Mouse (Mus musculus) heart, embryonic 15.5 days (tissue): ENCODE data around the gene Spint5. TPM values are rescaled to one million over a fixed set of nuclear protein-coding genes. Genes with fewer than 3 reads are reported as not detected.

Source experiments
- ATAC-seq: fragments of 200-750 bp; cut with Nextera tagmentation; replicated peaks from 2 replicates; pipeline ENCODE4 v1.8.0; 2017; ENCODE audit warnings: low read depth, moderate TSS enrichment; ENCODE audit not compliant: insufficient number of reproducible peaks, insufficient read depth, low FRiP score
- H3K27ac ChIP-seq: fragments of 300-500 bp; sonication (generic); 2 replicates; pipeline ENCODE4 v1.5.1; 2015; ENCODE audit warnings: mild to moderate bottlenecking, inconsistent platforms
- H3K27me3 ChIP-seq: fragments of 300-500 bp; sonication (generic); 2 replicates; pipeline ENCODE4 v1.6.1; 2015; ENCODE audit warnings: inconsistent platforms
- H3K36me3 ChIP-seq: fragments of 300-500 bp; sonication (generic); 2 replicates; pipeline ENCODE4 v1.6.1; 2015; ENCODE audit warnings: mild to moderate bottlenecking, inconsistent platforms
- H3K4me1 ChIP-seq: fragments of 300-500 bp; sonication (generic); replicated peaks from 2 replicates; pipeline ENCODE4 v1.6.1; 2015; ENCODE audit warnings: inconsistent platforms
- H3K4me2 ChIP-seq: fragments of 300-500 bp; sonication (generic); 2 replicates; pipeline ENCODE4 v1.6.1; 2015; ENCODE audit warnings: inconsistent platforms, mild to moderate bottlenecking, moderate library complexity
- H3K4me3 ChIP-seq: fragments of 300-500 bp; sonication (generic); 2 replicates; pipeline ENCODE4 v1.5.1; 2015; ENCODE audit warnings: mild to moderate bottlenecking, inconsistent platforms
- H3K9ac ChIP-seq: fragments of 300-500 bp; sonication (generic); 2 replicates; pipeline ENCODE4 v1.6.1; 2015; ENCODE audit warnings: mild to moderate bottlenecking, inconsistent platforms
- H3K9me3 ChIP-seq: fragments of 300-500 bp; sonication (generic); replicated peaks from 2 replicates; pipeline ENCODE4 v1.6.1; 2016; ENCODE audit warnings: inconsistent platforms
- WGBS: fragments of 180-500 bp; shearing (Covaris S2); methylation state at CpG from one replicate; pipeline ENCODE4 v1.1.7; 2015; ENCODE audit warnings: mixed read lengths; 5-methylcytosine and 5-hydroxymethylcytosine counted together
- polyA plus RNA-seq: library from polyadenylated mRNA; unstranded; fragments of >200 nt; fragmentation: Nextera tagmentation; extraction: Ambion mirVana; gene quantifications from 2 replicates; pipeline ENCODE4 v1.2.1, GENCODE M21; 2015

The Spint5 gene
- polyA plus RNA-seq, 1 experiment from 2014 or later = not detected

- Histone ChIP-seq H3K4me1 (peaks cover 29% of the 10 kb centered on the region), H3K4me2 (no peak overlapping the region), H3K27me3 (no peaks in the 10 kb centered on the region), H3K4me3 (no peak overlapping the region), H3K36me3 (peaks cover 94% of the 10 kb centered on the region), H3K27ac (no peak overlapping the region), H3K9ac (no peak overlapping the region), H3K9me3 (no peaks in the 10 kb centered on the region)
- 50% methylated on average over 1 of the region's 1 CpGs for WGBS
- no peak for ATAC-seq
Observed at GRCm38 (mm10) chr2:164758692-164759091, 43.6 kb downstream of the Spint5 start.

DNA sequence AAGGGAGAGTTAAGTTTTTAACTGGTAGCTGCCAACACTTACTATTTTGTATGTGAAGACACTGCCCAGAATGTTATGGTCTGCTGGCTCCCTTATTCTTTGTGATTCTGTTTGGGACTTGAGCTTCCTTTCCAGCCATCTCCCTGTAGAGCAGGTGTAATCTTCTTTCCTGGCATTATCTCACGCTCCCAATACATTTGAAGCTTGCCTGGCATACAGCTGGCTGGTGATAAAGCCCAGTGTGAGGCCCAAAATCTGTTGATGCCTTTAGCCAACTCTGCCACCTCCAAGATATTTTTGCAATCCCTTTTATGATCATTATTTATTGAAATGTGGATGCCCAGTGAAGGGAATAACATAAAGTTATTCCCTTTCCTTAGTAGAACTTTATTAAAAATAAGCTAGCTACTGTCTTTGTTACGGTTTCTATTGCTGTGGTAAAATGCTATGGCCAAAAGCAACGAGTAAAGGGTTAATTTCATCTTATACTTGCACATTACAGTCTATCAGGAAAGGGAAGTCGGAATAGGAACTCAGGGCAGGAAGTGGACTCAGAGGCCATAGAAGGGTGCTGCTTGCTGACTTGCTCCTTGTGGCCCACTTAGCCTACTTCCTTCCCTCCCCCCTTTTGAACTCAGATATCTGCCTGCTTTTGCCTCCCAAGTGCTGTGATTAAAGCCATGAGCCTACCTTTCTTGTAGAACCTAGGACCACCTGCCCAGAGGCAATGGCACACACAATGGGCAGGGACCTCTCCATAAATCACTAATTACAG, 45.1 kb downstream of the Spint5 start:
- Histone ChIP-seq H3K27ac (no peak overlapping the region), H3K36me3 (peaks cover 86% of the 10 kb centered on the region), H3K4me3 (no peak overlapping the region), H3K9me3 (no peaks in the 10 kb centered on the region), H3K27me3 (no peaks in the 10 kb centered on the region), H3K4me2 (no peak overlapping the region), H3K9ac (no peak overlapping the region), H3K4me1 (peaks cover 13% of the 10 kb centered on the region)
- 77% methylated on average over 4 of the region's 4 CpGs for WGBS
- ATAC-seq = no peak

DNA sequence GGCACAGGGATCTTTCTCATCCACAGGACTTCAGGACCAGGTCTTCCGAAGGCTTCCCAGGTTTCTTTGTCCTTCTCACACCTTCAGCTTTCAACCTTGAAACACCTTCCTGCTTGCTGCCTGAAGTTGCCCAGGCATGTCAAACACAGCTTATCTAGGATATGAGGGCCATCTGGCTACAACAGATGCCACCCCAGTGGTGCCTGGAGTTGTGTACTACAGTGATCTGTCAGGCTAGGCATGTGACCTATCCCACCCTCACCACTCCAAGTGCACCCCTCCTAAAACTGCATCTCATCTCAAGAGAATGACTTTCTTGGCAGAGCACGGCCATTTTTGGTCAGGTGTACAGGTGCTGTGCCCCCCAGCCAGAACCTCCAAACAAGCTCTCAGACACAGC, 46.4 kb downstream of the Spint5 start:
- Histone ChIP-seq H3K4me3 (no peak overlapping the region), H3K36me3 (peaks cover 86% of the 10 kb centered on the region), H3K27me3 (no peaks in the 10 kb centered on the region), H3K9ac (no peak overlapping the region), H3K4me1 (peaks cover 4% of the 10 kb centered on the region), H3K4me2 (no peak overlapping the region), H3K27ac (no peak overlapping the region), H3K9me3 (no peaks in the 10 kb centered on the region)
- WGBS = 73% methylated on average over 2 of the region's 2 CpGs
- no peak for ATAC-seq

DNA sequence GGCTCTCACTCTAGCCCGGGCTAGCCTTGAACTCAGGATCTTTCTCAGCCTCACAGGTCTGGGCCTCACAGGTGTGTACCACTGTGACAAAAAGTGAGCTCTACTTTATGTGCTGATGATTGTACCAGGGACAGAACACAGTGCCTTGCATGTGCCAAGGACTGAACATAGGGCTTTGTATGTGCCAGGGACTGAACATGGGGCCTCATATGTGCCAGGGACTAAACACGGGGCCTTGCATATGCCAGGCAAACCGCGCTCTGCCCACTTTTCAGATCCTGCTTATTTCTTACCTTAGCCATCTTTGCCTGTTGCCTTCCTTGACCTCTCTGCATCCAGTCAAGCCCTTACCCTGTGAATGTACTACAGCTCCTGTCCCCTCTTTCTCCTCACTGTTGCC, 46.9 kb downstream of the Spint5 start:
- no peak overlapping the region for H3K4me2 ChIP-seq
- H3K9ac ChIP-seq = no peak overlapping the region
- H3K27me3 ChIP-seq = no peaks in the 10 kb centered on the region
- no peak overlapping the region for H3K4me3 ChIP-seq
- WGBS = 98% methylated on average over 4 of the region's 4 CpGs
- no peaks in the 10 kb centered on the region for H3K9me3 ChIP-seq
- no peak for ATAC-seq
- peaks cover 81% of the 10 kb centered on the region for H3K36me3 ChIP-seq
- H3K4me1 ChIP-seq = peaks cover 4% of the 10 kb centered on the region
- H3K27ac ChIP-seq = no peak overlapping the region

- Histone ChIP-seq H3K27ac (no peak overlapping the region), H3K36me3 (peaks cover 76% of the 10 kb centered on the region), H3K9me3 (no peaks in the 10 kb centered on the region), H3K4me2 (no peak overlapping the region), H3K27me3 (no peaks in the 10 kb centered on the region), H3K9ac (no peak overlapping the region), H3K4me1 (peaks cover 4% of the 10 kb centered on the region), H3K4me3 (no peak overlapping the region)
- 82% methylated on average over 7 of the region's 7 CpGs for WGBS
- ATAC-seq = no peak
Observed at GRCm38 (mm10) chr2:164762593-164762992, 47.5 kb downstream of the Spint5 start.

DNA sequence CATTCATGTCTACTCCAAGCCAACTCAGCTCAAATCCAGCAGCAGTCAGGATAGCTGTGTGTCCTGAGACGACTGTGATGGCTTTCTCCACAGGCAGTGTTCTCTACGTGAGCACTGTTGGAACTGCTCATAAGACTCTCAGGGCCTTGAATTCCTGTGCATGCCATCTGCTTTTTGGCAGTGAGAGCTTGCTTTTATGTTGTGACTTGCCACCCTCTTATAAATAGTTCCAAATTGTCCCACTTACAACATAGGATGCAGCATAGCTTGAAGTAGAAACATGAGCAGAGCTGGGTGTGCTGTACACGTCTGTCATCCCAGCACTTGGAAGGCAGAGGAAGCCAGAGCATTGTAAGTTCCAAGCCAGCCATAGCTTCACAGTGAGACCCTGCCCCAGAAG, 50.7 kb downstream of the Spint5 start:
- H3K27me3 ChIP-seq = no peaks in the 10 kb centered on the region
- no peak overlapping the region for H3K4me3 ChIP-seq
- peaks cover 16% of the 10 kb centered on the region for H3K4me1 ChIP-seq
- H3K9ac ChIP-seq = no peak overlapping the region
- no peaks in the 10 kb centered on the region for H3K9me3 ChIP-seq
- H3K36me3 ChIP-seq = peaks cover 52% of the 10 kb centered on the region
- ATAC-seq = no peak
- no peak overlapping the region for H3K4me2 ChIP-seq
- WGBS = 62% methylated on average over 3 of the region's 3 CpGs
- peak overlapping the region; percentile 56 for H3K27ac ChIP-seq

Other genes starting within 250 kb of the Spint5 start
- gene Trp53tg5, start 241.6 kb upstream of the Spint5 start, polyA plus RNA-seq = not detected in 2 replicates
- 8.6 and 16.5 TPM in 2 replicates for gene Dbndd2, start 229.2 kb upstream of the Spint5 start, polyA plus RNA-seq
- gene Pigt, start 217.8 kb upstream of the Spint5 start, polyA plus RNA-seq = 42.1 and 54.1 TPM in 2 replicates
- gene Wfdc2, start 152.9 kb upstream of the Spint5 start, polyA plus RNA-seq = 10.0 and 39.8 TPM in 2 replicates
- not detected in 2 replicates for gene Spint3, start 141.8 kb upstream of the Spint5 start, polyA plus RNA-seq
- gene Wfdc6a, start 129.9 kb upstream of the Spint5 start, polyA plus RNA-seq = 0.21 and 0.47 TPM in 2 replicates
- gene Eppin, start 121.7 kb upstream of the Spint5 start, polyA plus RNA-seq = not detected in 2 replicates
- gene Wfdc6b, start 101.8 kb upstream of the Spint5 start, polyA plus RNA-seq = not detected in 2 replicates
- gene Wfdc8, start 101.7 kb upstream of the Spint5 start, polyA plus RNA-seq = not detected in 2 replicates
- not detected in 2 replicates for gene Wfdc16, start 76.5 kb upstream of the Spint5 start, polyA plus RNA-seq
- 0.31 TPM in 1 of 2 replicates, not detected in the other for gene Wfdc10, start 59.3 kb upstream of the Spint5 start, polyA plus RNA-seq
- not detected in 2 replicates for gene Wfdc9, start 58.7 kb upstream of the Spint5 start, polyA plus RNA-seq
- not detected in 2 replicates for gene Wfdc11, start 41.2 kb upstream of the Spint5 start, polyA plus RNA-seq
- not detected in 2 replicates for gene Wfdc13, start 30.2 kb upstream of the Spint5 start, polyA plus RNA-seq
- gene Spint4, start 16.8 kb upstream of the Spint5 start, polyA plus RNA-seq = 0.19 TPM in 1 of 2 replicates, not detected in the other
- gene Wfdc3, start 30.6 kb downstream of the Spint5 start, polyA plus RNA-seq = 0.74 and 0.77 TPM in 2 replicates
- 51.0 and 51.4 TPM in 2 replicates for gene Dnttip1, start 30.7 kb downstream of the Spint5 start, polyA plus RNA-seq
- 377 and 382 TPM in 2 replicates for gene Ube2c, start 54.6 kb downstream of the Spint5 start, polyA plus RNA-seq
- gene Tnnc2, start 64.7 kb downstream of the Spint5 start, polyA plus RNA-seq = 4.9 and 5.2 TPM in 2 replicates
- gene Snx21, start 70.5 kb downstream of the Spint5 start, polyA plus RNA-seq = 42.5 and 43.4 TPM in 2 replicates
- 12.0 and 15.0 TPM in 2 replicates for gene Acot8, start 89.6 kb downstream of the Spint5 start, polyA plus RNA-seq
- 4.9 TPM in 2 replicates for gene Zswim3, start 89.8 kb downstream of the Spint5 start, polyA plus RNA-seq
- gene Zswim1, start 107.4 kb downstream of the Spint5 start, polyA plus RNA-seq = 8.1 and 10.3 TPM in 2 replicates
- not detected in 2 replicates for gene Spata25, start 113.2 kb downstream of the Spint5 start, polyA plus RNA-seq
- gene Ctsa, start 117.6 kb downstream of the Spint5 start, polyA plus RNA-seq = 167 and 180 TPM in 2 replicates
- gene Neurl2, start 118.2 kb downstream of the Spint5 start, polyA plus RNA-seq = 43.3 and 47.1 TPM in 2 replicates
- 14.0 and 71.8 TPM in 2 replicates for gene Pltp, start 142.4 kb downstream of the Spint5 start, polyA plus RNA-seq
- 53.4 and 56.4 TPM in 2 replicates for gene Pcif1, start 164.0 kb downstream of the Spint5 start, polyA plus RNA-seq
- gene Zfp335, start 196.5 kb downstream of the Spint5 start, polyA plus RNA-seq = 5.9 and 10.9 TPM in 2 replicates
- gene Mmp9, start 225.5 kb downstream of the Spint5 start, polyA plus RNA-seq = 0.81 and 4.5 TPM in 2 replicates
- 0.21 and 0.53 TPM in 2 replicates for gene Slc12a5, start 245.5 kb downstream of the Spint5 start, polyA plus RNA-seq